Mouse (Mus musculus) B cell, adult 62 days (primary cell): ENCODE results near the gene Brix1. TPM values are rescaled to one million over a fixed set of nuclear protein-coding genes. Genes with fewer than 3 reads are reported as not detected.

Experiments used
- total RNA-seq: library from RNA; stranded (reverse); gene quantifications from 4 replicates; pipeline ENCODE4 v1.2.4, GENCODE M21; 2023

Gene Brix1
- total RNA-seq: 34.8 to 46.1 TPM (median 43.9 TPM) in 4 replicates

GRCm38 (mm10) chr15:10485484-10486364 is at the start of gene Brix1, which contains the start of gene Rad1:
Gene Brix1 (minus strand): TSS chr15:10485947.
Gene Rad1 (plus strand): TSS chr15:10486018.

GRCm38 (mm10) chr15:10470151-10470831 is 15.5 kb downstream of the Brix1 start, which contains the start of gene Dnajc21:
Gene Dnajc21 (minus strand): TSS chr15:10470516.

Other genes starting within 250 kb of the Brix1 start
- gene Gm21973, start 160.6 kb downstream of the Brix1 start, total RNA-seq: not detected in 4 replicates
- not detected in 4 replicates for gene Agxt2, start 127.4 kb downstream of the Brix1 start, total RNA-seq
- gene Dnajc21, start 15.4 kb downstream of the Brix1 start, total RNA-seq: 31.1 to 35.8 TPM (median 34.3 TPM) in 4 replicates
- 22.3 to 29.9 TPM (median 28.1 TPM) in 4 replicates for gene Rad1, start 71 bp upstream of the Brix1 start, total RNA-seq
- not detected in 4 replicates for gene Ttc23l, start 72.7 kb upstream of the Brix1 start, total RNA-seq
- 0.22 TPM in 1 of 4 replicates, not detected in the others for gene Rai14, start 228.7 kb upstream of the Brix1 start, total RNA-seq